Mouse (Mus musculus) lung, postnatal 36 days (tissue): ENCODE data around the gene Wwox.

Source experiments
- DNase-seq: peaks from one replicate; pipeline ENCODE4 v3.0.0; 2022; ENCODE audit warnings: mixed read lengths

The Wwox gene

DNA sequence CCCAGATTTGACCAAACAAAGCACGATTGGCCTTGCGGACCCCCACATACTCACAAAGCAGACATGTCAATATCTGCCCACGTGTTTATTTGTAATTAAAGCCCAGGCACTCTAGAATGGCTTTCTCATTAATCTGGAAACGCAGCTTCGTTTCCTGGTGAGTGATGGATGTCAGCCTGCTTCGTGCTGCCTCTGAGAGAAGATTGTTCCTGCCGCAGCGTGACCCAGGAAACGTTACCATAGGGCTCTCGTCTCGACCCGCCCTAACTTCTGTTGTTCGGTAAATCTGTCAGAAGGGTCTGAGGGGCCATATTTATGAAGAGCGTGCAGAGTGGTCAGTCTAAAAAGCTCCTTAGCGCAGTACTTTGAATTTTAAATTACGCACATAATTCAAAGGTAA, 164.9 kb downstream of the Wwox start:
- no peak for DNase-seq

DNA sequence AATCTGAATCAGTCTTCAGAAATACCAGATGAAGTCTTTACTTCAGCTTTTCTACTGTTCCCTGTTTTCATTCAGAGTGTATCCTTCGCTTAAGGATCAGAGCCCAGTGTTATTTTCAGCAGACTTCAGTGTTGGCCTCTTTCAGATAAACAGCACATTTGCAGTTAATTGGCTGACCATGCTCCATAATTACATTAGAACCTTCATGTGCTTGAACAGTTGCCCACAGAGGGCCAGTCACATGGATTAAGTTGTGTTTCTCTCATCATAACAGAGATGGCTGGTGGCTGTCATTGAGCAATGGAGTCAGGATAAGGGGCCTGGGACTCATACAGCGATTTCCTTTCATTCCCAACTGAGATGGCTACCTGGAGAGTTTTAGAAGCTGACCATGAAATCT, 166.2 kb downstream of the Wwox start:
- no peak for DNase-seq

GRCm38 (mm10) chr8:114609330-114609729, 169.9 kb downstream of the Wwox start:
- DNase-seq, result no peak

- no peak for DNase-seq
These were observed 171.6 kb downstream of the Wwox start for GRCm38 (mm10) chr8:114611075-114611474.

DNA sequence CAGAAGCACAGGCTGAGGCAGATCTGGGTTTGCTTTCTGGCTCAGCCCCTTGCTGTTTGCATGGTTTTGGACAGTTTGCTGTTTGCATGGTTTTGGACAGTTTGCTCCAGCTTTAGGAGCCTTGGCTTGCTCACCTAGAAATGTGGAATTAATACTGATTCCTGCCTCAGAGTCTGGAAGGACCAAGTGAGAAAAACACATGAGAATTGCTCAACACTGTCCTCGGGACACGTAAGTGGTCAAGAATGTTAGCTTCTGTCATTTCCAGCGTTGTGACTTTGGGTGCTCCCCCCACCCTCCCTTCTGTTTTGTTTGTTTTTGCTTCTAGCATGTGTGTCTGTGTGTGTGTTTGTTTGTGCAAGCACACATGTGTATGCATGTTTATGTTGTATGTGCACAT, 172.6 kb downstream of the Wwox start:
- no peak for DNase-seq

DNA sequence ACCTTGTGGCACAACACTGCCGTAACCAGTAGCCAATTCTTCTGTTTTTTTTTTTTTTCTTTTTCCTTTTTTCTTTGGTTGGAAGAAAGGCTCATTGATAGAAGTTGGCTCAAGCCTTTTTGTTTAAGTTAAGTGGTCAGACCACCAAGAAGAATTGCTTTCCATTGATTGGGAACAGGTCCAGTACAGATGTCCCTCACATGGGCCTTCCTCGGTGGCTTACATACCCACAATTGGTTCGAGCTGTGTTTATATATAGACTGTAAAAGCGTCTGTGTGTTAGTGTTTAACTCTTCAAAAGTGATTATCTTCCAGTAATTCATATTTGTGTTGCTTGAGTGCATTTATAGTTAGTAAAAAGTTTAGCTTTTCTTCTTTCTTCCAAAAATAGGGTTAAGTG, 176.0 kb downstream of the Wwox start:
- no peak for DNase-seq

GRCm38 (mm10) chr8:114615908-114616307, 176.5 kb downstream of the Wwox start:
- peak; percentile 62 for DNase-seq

- no peak for DNase-seq
These were observed 179.6 kb downstream of the Wwox start for GRCm38 (mm10) chr8:114618908-114619508.

DNA sequence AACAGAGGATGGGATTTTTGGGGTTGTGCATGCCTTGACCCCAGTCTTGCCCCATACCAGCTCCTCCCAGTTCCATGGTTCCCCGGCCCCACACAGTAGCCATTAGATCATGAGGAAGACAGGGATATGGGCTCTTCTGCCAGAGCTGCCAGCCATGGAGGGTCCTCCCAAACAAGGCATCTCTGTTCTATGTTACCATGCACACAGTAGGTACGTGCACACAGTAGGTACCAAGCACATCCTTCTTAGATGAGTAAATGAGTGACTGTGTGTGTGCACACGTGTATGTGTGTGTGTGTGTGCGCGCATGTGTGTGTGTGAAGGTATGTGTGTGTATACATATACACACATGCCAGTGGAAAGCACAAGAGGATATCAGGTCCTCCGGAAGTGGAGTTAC, 185.9 kb downstream of the Wwox start:
- DNase-seq, result no peak

DNA sequence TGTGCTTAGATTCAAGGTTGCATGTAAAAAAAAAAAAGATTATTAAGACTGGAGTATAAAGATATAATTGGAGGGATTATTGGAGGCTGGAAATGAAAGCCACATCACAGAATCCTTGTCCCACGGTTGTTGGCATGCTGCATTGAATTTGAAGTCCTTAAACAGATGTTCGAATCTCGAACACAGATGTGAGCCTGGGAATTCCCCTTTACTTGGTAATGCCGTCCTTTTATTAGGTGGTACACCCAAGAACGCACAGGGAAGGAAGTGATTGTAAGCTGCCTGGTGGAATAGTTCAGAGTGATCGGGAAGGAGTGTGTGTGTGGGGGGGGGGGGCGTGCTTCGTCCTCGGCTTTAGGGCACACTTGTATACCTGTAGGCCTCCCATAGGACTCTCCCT, 187.4 kb downstream of the Wwox start:
- no peak for DNase-seq

DNA sequence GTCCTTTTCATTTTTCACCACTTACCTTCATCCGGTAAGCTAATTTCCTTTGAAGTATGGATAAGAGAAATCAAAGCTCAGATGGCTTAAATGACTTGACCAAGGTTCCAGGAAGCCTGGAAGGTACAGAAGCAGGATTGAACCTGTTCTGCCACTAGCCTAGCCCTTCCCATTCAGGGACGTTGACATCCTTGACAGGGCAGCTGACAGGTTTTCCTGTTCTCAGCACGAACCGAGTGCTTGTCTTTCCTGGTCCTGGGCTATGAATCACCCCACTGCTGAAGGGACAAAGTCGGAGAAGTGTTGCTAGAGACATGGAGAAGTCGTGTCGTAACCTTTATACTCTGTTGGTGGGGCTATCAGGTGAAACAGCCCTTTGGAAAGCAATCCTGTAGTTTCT, 190.3 kb downstream of the Wwox start:
- DNase-seq, result no peak

DNA sequence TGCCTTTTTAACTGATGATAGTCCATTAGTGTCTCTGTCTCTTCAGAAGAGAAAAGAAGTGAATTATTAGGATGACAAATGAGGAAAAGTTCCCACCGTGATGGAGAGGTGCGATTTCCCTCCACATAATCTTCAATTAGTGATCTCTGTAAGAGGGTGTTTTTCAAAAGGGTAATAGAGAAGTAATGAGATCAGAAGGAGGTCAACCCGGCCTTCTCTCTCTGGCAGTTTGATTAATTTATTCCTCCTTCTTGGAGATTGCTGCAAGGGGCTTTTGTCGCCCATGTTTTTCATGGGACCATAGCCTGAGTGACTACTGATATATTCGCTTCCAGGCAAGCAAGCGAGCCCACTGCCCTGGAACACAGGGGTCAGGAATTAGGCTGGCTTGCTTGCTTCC, 191.6 kb downstream of the Wwox start:
- DNase-seq, result no peak

DNA sequence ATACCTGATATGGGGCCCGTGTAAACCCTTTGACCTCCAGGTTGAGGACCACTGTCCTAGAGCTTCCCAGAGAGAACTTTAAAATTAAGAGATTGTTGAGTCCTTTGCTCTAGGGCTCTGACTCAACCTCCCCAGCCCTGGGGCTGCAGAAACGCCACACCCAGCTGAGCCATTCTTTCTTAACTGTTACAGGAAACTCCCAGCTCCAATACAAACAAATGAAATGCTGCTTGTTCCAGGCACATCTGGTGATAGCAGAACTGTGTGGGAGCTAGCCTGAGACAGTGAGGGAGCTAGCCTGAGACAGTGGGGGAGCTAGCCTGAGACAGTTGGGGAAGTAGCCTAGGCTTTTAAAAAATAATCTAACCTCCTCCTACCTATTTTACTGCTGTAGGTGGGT, 194.7 kb downstream of the Wwox start:
- no peak for DNase-seq

DNA sequence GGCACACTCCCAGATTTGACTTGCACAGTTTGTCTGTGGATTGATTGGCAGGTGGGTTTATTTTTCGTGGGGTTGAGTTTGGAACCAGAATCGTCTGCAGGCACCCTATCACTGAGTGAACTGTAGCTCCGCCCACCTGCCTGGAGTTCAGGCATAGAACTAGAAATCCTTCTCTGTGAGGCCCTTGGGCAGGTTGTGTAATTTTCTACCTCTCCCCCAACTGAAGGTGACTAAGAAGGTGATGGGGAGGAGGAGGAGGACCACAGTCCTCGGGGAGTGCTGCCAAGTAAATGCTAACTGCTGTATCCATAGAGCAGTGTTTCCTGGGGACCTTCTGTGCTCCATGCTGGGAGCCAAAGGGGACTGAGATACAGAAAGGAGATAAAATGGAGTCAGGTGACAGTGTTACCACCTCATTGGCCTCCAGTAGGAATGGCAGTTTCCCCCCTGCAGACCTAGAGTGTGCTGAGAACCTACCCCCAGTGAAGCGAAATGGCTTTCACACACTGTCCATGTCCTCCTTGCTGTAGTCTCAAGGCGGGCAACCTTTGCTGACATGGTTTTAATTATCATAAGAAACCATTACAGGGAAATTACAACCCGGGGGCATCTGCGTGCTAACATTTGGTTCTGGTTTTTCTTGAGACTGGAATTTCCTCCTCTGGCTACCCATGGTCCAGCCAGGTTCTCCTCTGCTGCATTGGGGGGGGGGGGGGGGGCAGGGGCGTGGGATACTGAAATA, 195.4 kb downstream of the Wwox start:
- DNase-seq, result no peak

- no peak for DNase-seq
These were observed 196.9 kb downstream of the Wwox start for GRCm38 (mm10) chr8:114636376-114636775.

DNA sequence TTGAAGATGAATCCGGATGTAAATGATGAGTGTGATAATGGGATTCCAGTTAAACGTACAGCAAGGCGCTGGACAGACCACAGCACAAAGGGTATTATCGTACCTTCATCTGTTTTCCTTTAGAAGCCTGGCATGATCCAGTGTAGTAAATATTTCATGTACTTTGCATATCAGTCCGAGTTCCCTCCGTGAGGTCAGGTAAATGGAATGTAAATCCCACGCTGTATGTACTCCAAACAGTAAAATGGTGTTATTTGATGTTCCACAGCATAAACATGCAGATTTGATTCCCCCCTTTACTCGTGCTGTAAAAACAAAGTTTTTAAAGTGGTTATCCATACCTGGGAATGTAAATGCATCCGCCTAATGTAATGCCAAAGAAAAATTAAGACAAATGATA, 202.4 kb downstream of the Wwox start:
- DNase-seq, result no peak

DNA sequence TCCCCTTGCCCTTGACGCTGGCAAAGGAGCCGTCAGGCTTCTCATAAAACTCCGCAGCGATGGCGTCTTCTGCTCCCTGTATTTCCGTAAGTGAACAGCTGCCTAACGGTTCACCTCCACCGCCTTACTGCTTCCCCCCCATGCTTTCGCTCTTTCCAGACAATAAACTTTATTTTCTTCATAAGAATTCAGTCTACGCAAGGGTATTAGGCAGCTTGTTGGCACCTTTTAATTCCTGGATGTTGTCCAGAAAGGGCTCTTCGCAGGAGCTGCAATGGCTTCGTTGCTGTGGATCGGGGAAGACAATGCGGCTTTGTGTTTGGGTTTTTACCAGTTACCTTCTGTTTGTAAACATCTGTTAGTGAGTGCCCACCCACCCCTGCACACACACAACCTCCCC, 211.3 kb downstream of the Wwox start:
- no peak for DNase-seq

DNA sequence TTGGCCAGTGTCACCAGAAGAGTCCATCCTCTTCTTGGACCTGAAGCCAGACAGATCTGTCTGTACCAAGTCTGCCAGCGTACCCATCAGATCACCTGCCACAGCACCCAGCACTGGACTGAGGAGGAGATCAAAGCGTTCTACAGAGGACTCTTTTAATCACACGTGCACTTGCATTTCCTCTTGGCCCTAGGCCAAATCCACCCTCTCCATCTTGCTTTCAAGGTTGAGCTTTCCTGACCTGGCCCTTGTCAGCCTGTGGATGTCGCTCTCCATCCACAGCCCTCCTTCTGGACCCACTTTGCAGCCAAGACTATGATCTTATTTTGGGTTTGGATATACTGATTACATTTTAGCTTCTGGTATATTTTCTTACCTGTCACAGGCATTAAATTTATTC, 218.3 kb downstream of the Wwox start:
- DNase-seq, result peak; percentile 17

- DNase-seq, result no peak
These were observed 219.0 kb downstream of the Wwox start for GRCm38 (mm10) chr8:114658475-114658874.

DNA sequence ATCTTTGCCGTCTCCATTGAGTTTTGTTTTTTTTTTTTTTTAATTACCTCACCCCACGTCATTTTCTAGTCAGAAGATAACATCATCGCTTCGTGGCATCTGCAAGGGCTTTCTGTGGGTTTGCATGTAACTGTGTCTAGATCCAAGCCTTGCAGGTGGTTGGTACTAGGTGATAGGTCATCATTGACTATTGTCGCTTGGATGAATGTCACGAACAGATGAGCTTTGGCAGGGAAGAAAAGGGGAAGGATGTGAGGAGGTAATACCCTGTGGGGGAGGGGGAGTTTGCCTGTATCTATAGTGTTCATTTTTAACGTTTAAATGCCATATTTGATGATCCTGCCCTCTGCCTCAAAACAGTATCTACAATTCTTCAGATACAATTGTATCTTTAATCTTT, 223.6 kb downstream of the Wwox start:
- DNase-seq, result no peak

- DNase-seq, result no peak
These were observed 226.1 kb downstream of the Wwox start for GRCm38 (mm10) chr8:114665521-114665920.

- no peak for DNase-seq
These were observed 231.3 kb downstream of the Wwox start for GRCm38 (mm10) chr8:114670801-114671200.

GRCm38 (mm10) chr8:114671237-114671674, 231.8 kb downstream of the Wwox start:
- DNase-seq, result peak; percentile 66

- DNase-seq, result no peak
These were observed 234.0 kb downstream of the Wwox start for GRCm38 (mm10) chr8:114673416-114673815.

DNA sequence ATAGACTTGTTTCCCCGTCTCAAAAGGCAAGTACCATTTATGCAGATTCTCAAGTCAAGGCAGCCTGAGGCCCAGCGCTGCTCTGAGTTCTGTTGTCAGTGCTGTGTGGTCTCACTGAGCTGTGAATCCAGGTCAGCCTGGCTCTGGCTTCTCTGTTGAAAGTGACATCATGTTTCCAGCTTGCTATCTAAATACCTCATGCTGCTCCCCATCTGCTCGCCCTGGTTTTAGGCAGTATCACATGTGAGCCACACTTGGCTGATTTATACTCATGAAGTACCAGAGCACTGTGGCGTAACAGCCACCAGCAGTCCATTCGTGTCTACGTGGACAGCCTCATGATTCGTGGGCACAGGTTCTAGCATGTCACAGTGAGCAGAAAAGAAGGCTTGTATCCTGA, 235.7 kb downstream of the Wwox start:
- no peak for DNase-seq
